Mouse (Mus musculus) midbrain, embryonic 15.5 days (tissue): Measurements from ENCODE around the gene Slc39a7. TPM values are rescaled to one million over a fixed set of nuclear protein-coding genes. Genes with fewer than 3 reads are reported as not detected.

Experiments
- ATAC-seq: fragments of 200-750 bp; cut with Nextera tagmentation; replicated peaks from 2 replicates; pipeline ENCODE4 v1.8.0; 2017; ENCODE audit warnings: moderate TSS enrichment
- H3K27ac ChIP-seq: fragments of 300-500 bp; sonication (generic); 2 replicates; pipeline ENCODE4 v1.5.1; 2015; ENCODE audit warnings: mild to moderate bottlenecking, inconsistent platforms
- H3K27me3 ChIP-seq: fragments of 300-500 bp; sonication (generic); replicated peaks from 2 replicates; pipeline ENCODE4 v1.6.1; 2015; ENCODE audit warnings: inconsistent platforms
- H3K36me3 ChIP-seq: fragments of 300-500 bp; sonication (generic); replicated peaks from 2 replicates; pipeline ENCODE4 v1.6.1; 2015; ENCODE audit warnings: inconsistent platforms
- H3K4me1 ChIP-seq: fragments of 300-500 bp; sonication (generic); 2 replicates; pipeline ENCODE4 v1.6.1; 2015; ENCODE audit warnings: inconsistent platforms
- H3K4me2 ChIP-seq: fragments of 300-500 bp; sonication (generic); 2 replicates; pipeline ENCODE4 v1.6.1; 2015; ENCODE audit warnings: inconsistent platforms, mild to moderate bottlenecking, moderate library complexity
- H3K4me3 ChIP-seq: fragments of 300-500 bp; sonication (generic); 2 replicates; pipeline ENCODE4 v1.5.1; 2015; ENCODE audit warnings: mild to moderate bottlenecking, inconsistent platforms
- H3K9ac ChIP-seq: fragments of 300-500 bp; sonication (generic); 2 replicates; pipeline ENCODE4 v1.6.1; 2015; ENCODE audit warnings: mild to moderate bottlenecking, inconsistent platforms
- H3K9me3 ChIP-seq: fragments of 300-500 bp; sonication (generic); 2 replicates; pipeline ENCODE4 v1.6.1; 2016; ENCODE audit warnings: inconsistent platforms
- WGBS: fragments of 180-500 bp; shearing (Covaris S2); methylation state at CpG from one replicate; pipeline ENCODE4 v1.1.7; 2015; ENCODE audit warnings: mixed read lengths; 5-methylcytosine and 5-hydroxymethylcytosine counted together
- polyA plus RNA-seq: library from polyadenylated mRNA; unstranded; fragments of >200 nt; fragmentation: Nextera tagmentation; extraction: Ambion mirVana; gene quantifications from 2 replicates; pipeline ENCODE4 v1.2.1, GENCODE M21; 2015

The Slc39a7 gene
- polyA plus RNA-seq, 1 experiment from 2014 or later, result 178 TPM

DNA sequence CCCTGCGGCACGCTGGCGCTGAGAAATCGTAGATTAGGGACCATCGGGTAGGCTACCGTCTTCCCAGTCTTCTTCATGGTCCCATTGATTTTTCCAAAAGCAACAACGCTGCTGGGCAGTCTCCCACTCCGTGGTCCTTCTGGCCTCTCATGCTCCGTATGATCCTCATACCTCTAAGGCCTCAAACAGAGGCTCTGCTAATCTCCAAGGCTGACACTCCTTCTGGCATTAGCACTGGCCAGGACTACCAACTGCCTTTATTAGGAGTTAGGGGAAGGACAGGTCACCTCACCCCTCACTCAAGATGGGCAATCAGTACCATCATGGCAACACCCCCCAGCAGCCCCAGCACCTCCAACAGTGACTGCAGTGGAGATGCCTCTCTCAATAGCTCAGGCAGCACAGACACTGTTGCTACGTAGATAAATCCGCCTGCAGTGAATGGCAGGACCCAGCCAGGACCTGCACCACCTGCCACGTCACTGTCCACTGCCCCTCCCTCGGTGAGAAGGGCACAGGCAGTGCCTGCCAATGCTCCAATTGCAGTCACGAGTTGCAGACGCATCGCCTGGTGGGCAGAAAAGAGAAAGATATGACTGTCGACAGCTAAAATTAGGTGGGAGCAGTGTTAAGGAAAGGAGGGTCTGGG, 2.9 kb downstream of the Slc39a7 start:
- Histone ChIP-seq H3K4me2 (peak overlapping the region; percentile 90), H3K27me3 (no peaks in the 10 kb centered on the region), H3K9me3 (no peaks in the 10 kb centered on the region), H3K27ac (peak overlapping the region; percentile 99), H3K4me1 (peaks cover 77% of the 10 kb centered on the region), H3K4me3 (peak overlapping the region; percentile 62; the same call in 1 of the 2 replicates), H3K36me3 (peaks cover 9% of the 10 kb centered on the region; the same call in 1 of the 2 replicates), H3K9ac (no peak overlapping the region)
- WGBS, result 34% methylated on average over 17 of the region's 17 CpGs
- no peak for ATAC-seq

DNA sequence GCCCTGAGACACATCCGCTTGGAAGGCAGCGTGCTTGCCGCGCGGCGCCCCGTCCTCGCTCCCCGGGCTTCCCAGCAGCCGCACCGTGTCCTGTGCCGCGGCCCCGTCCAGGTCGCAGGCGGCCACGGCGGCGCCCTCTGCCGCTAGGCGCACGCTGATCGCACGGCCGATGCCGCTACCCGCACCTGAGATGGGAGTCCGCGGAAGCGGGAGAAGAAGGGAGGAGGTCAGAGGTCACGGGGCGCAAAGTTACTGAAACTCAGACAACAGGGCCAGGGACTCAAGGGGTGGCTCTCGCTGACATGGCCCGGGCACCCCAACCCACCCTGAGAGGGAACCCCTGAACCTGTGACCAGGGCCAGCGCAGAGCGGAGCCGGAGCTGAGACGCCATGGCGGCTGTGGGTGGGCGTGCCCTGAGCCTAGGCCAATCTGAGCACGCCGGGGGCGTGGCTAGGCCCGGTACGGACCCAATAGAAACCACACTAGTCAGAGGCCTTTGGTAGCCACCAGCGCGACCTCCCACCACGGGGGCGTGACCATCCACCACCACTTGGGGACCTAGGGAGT, 3.7 kb downstream of the Slc39a7 start, which contains the start of gene H2-Ke6:
Gene H2-Ke6, minus strand, starts transcription at position 405 of the 568 bp plus-strand sequence.
- H3K9ac ChIP-seq, result peak within 1 kb of the TSS; percentile 59
- peaks cover 77% of the 10 kb centered on the region for H3K4me1 ChIP-seq
- H3K4me3 ChIP-seq, result peak within 1 kb of the TSS; percentile 62
- H3K27ac ChIP-seq, result peak within 1 kb of the TSS; percentile 99
- under 1% methylated on average over 48 of the region's 49 CpGs for WGBS
- peak; percentile 66 for ATAC-seq
- H3K27me3 ChIP-seq, result no peaks in the 10 kb centered on the region
- peaks cover 12% of the 10 kb centered on the region; the same call in 1 of the 2 replicates for H3K36me3 ChIP-seq
- H3K4me2 ChIP-seq, result peak within 1 kb of the TSS; percentile 90
- no peaks in the 10 kb centered on the region for H3K9me3 ChIP-seq

DNA sequence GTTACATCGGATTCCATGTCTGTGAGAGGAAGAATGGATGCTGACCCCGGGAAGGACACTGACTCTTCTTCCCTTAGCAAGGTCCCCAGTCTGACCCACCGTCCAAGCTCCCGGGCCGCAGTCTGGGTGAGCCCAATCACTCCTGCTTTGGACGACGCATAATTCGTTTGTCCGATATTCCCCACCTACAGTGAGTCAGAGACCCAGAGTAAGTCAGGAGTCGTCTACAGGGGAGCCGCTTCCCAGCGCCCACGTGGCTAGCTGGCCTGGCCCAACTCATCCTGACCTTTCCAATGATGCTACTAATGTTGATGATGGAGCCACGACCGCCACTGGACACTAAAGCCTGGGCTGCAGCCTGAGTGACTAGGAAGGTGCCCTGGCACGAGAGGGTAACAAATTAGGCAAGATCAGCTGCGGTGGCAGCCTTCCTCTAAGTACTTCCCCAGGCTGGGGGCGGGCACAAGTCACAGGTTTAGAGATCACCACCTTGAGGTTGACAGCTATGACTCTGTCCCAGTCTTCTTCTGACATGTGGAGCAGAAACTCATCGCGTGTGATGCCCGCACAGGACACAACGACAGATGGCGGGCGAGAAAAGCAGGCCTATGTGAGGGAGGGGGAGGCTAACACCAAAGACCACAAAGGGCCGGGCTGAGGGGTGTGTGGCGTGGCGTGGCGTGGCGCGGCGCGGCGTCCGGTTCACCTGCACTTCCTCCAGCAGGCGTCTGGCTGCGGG, 4.4 kb downstream of the Slc39a7 start:
- H3K27me3 ChIP-seq, result no peaks in the 10 kb centered on the region
- H3K4me2 ChIP-seq, result peak overlapping the region; percentile 90
- 3% methylated on average over 36 of the region's 36 CpGs for WGBS
- H3K9ac ChIP-seq, result peak overlapping the region; percentile 59
- H3K4me3 ChIP-seq, result peak overlapping the region; percentile 62
- H3K9me3 ChIP-seq, result no peaks in the 10 kb centered on the region
- H3K36me3 ChIP-seq, result peaks cover 12% of the 10 kb centered on the region; the same call in 1 of the 2 replicates
- H3K4me1 ChIP-seq, result peaks cover 73% of the 10 kb centered on the region
- ATAC-seq, result no peak
- H3K27ac ChIP-seq, result peak overlapping the region; percentile 99

DNA sequence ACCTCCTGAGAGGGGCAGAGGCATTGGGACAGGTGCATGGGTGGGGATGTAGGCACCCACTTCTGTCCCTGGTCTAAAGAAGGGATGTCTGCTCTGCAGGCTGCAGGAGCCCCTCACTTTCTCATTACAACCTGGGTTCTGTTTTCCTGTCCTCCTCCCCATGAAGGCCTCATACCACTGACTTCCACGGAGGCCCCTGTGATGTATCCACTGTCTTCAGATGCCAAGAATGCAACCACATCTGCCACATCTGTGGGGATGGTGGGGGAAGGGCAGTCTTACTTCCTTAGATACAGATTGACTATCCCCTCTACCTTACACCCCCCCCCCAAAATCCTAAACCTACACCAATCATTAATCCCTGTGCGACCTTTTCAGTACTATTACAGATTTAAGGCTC, 5.3 kb downstream of the Slc39a7 start:
- H3K4me3 ChIP-seq, result peak overlapping the region; percentile 75
- H3K27ac ChIP-seq, result peak overlapping the region; percentile 99
- H3K9me3 ChIP-seq, result no peaks in the 10 kb centered on the region
- no peak for ATAC-seq
- H3K4me1 ChIP-seq, result peaks cover 73% of the 10 kb centered on the region
- H3K9ac ChIP-seq, result no peak overlapping the region
- no peaks in the 10 kb centered on the region for H3K27me3 ChIP-seq
- H3K4me2 ChIP-seq, result peak overlapping the region; percentile 90
- peaks cover 12% of the 10 kb centered on the region; the same call in 1 of the 2 replicates for H3K36me3 ChIP-seq
- WGBS, result 6% methylated on average over 2 of the region's 2 CpGs

DNA sequence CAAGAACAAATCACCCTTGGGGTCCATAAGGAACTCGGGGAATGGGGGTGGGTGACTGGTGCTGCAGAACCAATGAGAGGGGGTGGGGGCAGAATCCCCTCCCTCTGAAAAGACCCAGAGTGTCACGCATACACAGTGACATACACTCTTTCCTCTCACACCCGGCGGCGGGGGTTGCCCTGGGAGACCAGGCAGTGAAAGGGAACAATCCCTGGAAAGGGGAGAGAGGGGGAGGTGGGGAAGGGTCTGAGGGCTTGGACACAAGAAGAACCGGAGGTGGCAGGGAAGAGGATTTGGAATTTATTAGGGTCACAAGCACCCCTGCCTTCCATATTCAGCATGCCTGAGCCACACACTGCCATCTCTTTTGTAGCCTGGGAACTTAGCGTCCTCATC, 5.7 kb downstream of the Slc39a7 start:
- Histone ChIP-seq H3K36me3 (peaks cover 13% of the 10 kb centered on the region; the same call in 1 of the 2 replicates), H3K9me3 (no peaks in the 10 kb centered on the region), H3K27ac (peak overlapping the region; percentile 99), H3K27me3 (no peaks in the 10 kb centered on the region), H3K4me2 (peak overlapping the region; percentile 90), H3K4me3 (peak overlapping the region; percentile 75), H3K4me1 (peaks cover 71% of the 10 kb centered on the region), H3K9ac (no peak overlapping the region; the same call in 1 of the 2 replicates)
- peak; percentile 9 for ATAC-seq
- 10% methylated on average over 7 of the region's 7 CpGs for WGBS

DNA sequence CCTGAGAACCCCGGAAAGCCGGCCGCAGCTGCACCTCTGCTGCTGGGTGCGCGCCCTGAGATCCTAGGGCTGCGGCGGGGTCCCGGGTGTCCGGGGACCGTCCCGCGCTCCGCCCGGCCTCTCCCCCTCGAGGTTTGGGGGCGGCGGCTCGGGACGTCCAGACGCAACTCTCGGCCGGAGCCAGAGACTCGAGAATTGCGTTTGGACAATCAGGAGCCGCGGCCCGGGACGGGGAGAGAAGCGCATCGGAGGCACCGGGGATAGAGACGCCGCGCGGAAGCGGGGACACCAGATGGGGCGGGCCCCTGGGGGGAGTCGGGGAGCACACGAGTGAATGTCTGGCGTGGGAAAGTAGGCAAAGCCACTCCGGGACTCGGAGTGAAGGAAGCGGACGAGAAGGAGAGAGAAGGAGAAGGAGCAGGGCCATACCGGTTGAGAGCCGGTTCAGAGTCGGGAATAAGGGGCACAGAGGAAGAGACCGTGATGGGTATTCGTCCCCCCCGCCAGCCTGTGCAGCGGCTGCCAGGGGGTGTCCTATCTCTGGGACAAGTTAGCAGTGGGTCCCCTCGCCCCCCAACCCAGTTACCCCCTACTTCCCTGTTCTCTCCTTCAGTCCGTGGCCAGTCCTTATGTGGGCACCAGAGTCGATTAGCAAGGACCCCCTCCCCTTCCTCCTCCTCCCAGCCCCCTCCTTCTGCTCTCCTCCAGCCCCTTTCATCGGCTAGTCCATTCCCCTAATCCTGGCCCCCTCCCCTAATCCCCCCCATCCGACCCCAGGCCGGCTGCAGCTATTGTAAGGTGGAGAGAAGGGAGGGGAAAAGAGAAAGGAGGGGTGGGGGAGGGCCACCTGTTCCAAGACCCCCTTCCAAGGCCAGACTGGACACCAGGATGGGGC, 6.4 kb downstream of the Slc39a7 start:
- peaks cover 65% of the 10 kb centered on the region for H3K4me1 ChIP-seq
- H3K4me3 ChIP-seq, result peak overlapping the region; percentile 75
- no peaks in the 10 kb centered on the region for H3K27me3 ChIP-seq
- no peaks in the 10 kb centered on the region for H3K9me3 ChIP-seq
- H3K36me3 ChIP-seq, result peaks cover 15% of the 10 kb centered on the region; the same call in 1 of the 2 replicates
- H3K9ac ChIP-seq, result peak overlapping the region; percentile 81
- under 1% methylated on average over 54 of the region's 57 CpGs for WGBS
- H3K4me2 ChIP-seq, result peak overlapping the region; percentile 90
- peak; percentile 2; the same call in 1 of the 2 replicates for ATAC-seq
- H3K27ac ChIP-seq, result peak overlapping the region; percentile 99

DNA sequence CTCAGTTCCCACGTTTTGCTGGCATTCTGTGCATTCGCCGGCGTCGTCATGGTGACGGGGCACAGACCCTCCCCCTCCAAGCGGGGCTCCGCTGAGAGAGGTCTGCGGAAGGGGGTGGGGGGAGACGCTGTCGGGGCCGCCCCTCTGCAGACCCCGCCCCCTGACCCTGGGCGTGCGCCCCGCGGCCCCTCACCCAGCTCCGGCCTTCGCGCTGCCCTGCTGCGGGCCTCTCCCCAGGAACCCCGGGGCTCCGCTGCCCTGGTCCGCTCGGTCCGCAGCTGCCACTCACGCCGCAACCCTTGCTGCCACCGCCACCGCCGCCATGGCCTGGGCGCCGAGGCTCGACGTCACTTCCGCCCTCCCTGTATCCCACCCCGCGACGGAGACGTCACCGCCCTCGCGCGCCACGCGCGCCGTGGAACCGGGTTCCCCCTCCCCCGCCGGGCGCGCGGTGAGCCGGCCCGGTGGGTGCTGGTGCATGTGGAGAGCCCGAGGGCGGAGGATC, 7.1 kb downstream of the Slc39a7 start, which contains the start of gene Ring1:
Gene Ring1, minus strand, starts transcription at position 364 of the 505 bp plus-strand sequence.
- peak within 1 kb of the TSS; percentile 81 for H3K9ac ChIP-seq
- H3K4me3 ChIP-seq, result peak within 1 kb of the TSS; percentile 75
- H3K4me2 ChIP-seq, result peak within 1 kb of the TSS; percentile 90
- peak; percentile 80 for ATAC-seq
- H3K27me3 ChIP-seq, result no peaks in the 10 kb centered on the region
- peaks cover 58% of the 10 kb centered on the region for H3K4me1 ChIP-seq
- H3K9me3 ChIP-seq, result no peaks in the 10 kb centered on the region
- H3K27ac ChIP-seq, result peak within 1 kb of the TSS; percentile 99
- under 1% methylated on average over 56 of the region's 58 CpGs for WGBS
- peaks cover 14% of the 10 kb centered on the region; the same call in 1 of the 2 replicates for H3K36me3 ChIP-seq

DNA sequence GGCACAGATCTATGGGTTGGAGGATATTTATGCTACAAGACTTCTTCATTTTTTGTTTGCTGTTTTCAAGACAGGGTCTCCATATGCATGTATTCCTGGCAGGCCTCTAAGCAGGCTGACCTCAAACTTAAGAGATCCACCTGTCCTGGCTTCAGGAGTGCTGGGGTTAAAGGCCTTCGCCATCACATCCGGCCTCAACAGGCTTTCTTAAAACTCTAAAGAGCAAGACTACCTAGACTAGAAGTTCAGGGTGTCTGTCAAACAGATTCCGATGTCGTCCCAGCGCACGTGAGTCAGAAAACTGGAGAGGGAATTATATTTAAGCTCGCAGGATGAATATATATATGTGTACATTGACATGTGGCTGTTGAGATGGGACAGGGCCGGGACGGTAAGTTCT, 7.8 kb downstream of the Slc39a7 start:
- Histone ChIP-seq H3K27me3 (no peaks in the 10 kb centered on the region), H3K4me1 (peaks cover 51% of the 10 kb centered on the region), H3K27ac (peak overlapping the region; percentile 99), H3K4me2 (peak overlapping the region; percentile 90), H3K9me3 (no peaks in the 10 kb centered on the region), H3K9ac (peak overlapping the region; percentile 81; the same call in 1 of the 2 replicates), H3K4me3 (peak overlapping the region; percentile 75), H3K36me3 (peaks cover 8% of the 10 kb centered on the region; the same call in 1 of the 2 replicates)
- 58% methylated on average over 9 of the region's 9 CpGs for WGBS
- no peak for ATAC-seq

DNA sequence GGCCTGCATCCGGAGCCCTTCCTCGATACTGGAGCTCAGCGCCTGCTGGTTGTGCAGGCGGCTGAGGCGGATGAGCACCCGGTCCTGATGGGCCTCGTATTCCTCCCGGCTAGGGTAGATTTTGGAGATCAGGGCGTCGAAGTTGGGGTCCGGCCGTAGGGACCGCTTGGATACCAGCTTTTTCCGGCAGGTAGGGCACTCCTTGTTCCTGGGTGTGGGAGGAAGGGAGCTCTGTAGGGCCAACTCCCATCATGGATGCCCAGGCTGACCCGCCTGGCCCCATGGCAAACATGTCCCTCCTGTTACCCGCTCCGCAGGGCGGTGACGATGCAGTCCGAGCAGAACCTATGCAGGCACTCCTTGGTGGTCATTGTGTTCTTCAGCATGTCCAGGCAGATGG, 8.5 kb downstream of the Slc39a7 start:
- H3K4me2 ChIP-seq, result no peak overlapping the region
- no peak overlapping the region for H3K27ac ChIP-seq
- WGBS, result 94% methylated on average over 20 of the region's 20 CpGs
- no peaks in the 10 kb centered on the region for H3K27me3 ChIP-seq
- no peaks in the 10 kb centered on the region for H3K9me3 ChIP-seq
- ATAC-seq, result no peak
- peaks cover 44% of the 10 kb centered on the region for H3K4me1 ChIP-seq
- H3K9ac ChIP-seq, result no peak overlapping the region
- no peak overlapping the region for H3K4me3 ChIP-seq
- peaks cover 6% of the 10 kb centered on the region; the same call in 1 of the 2 replicates for H3K36me3 ChIP-seq

DNA sequence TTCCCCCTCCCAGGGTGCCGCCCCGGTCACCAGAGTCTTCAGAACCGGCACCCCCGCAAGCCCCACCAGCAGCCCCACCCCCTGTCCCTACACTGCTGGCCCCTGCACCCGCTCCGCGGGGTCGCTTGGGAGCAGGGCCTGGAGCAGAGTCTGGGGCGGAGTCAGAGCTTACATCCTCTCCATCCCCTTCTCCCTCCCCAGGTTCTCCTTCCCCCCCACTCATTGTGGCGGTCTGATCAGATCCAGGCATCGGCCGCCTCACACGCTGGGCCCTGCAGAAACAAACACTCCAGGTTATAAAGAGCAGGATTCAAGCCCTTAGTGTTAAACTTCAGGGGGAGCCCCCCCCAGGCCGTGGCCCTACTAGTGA, 9.1 kb downstream of the Slc39a7 start:
- no peak overlapping the region for H3K27ac ChIP-seq
- H3K4me1 ChIP-seq, result peaks cover 38% of the 10 kb centered on the region
- no peak overlapping the region for H3K4me3 ChIP-seq
- H3K9ac ChIP-seq, result no peak overlapping the region
- no peak overlapping the region for H3K4me2 ChIP-seq
- WGBS, result 94% methylated on average over 14 of the region's 14 CpGs
- no peak for ATAC-seq
- H3K27me3 ChIP-seq, result no peaks in the 10 kb centered on the region
- H3K36me3 ChIP-seq, result peaks cover 6% of the 10 kb centered on the region; the same call in 1 of the 2 replicates
- no peaks in the 10 kb centered on the region for H3K9me3 ChIP-seq
